Comparison of ENCODE assay signal across 9 mouse cellular contexts in the genomic region with DNA sequence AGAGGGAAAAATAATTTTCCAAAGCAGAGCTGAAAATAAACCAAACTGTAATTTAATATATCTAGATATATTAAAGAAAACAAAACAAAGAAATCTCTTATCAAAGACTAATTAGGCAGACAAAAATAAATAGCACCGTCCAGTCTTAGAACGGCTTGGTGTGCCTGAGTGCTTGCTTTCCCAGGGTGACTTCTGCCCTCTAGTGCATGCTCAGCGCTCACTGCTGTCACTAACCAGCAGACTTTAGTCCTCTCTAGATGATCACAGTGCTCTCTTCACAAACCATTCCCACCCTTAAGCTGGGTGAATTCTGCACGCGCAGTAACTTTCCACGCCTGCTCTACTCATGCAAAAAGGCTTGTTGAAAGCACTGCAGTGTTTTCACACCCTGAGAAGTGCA. TPM values are rescaled to one million over a fixed set of nuclear protein-coding genes. Genes with fewer than 3 reads are reported as not detected.
DNase-seq lines count a peak whose midpoint lies in the region; ATAC-seq and TF ChIP-seq lines count a peak whose summit lies in the region.
"Had no signal": no experiment of that assay in that cellular context is flagged by ENCODE, and none has a peak within 500 bp of the region (broad histone marks: within the 10 kb centered on the region; RNA-seq: fewer than 3 reads in every experiment).

No protein-coding gene starts in this region.

- H3K27ac ChIP-seq in embryonic facial prominence, embryonic 14.5 days (replicated peaks; ENCODE audit: low read depth, low read length) = no peak overlapping the region
- no peak overlapping the region for H3K27ac ChIP-seq in olfactory bulb, adult 2 months (ENCODE audit: insufficient read depth, low read depth, low read length)
- H3K27ac ChIP-seq: limb, embryonic 12.5 days had no signal

- H3K36me3 ChIP-seq in embryonic facial prominence, embryonic 14.5 days (ENCODE audit: control insufficient read depth, insufficient read depth, low read length) = peaks cover 82% of the 10 kb centered on the region

- no peak overlapping the region for H3K4me2 ChIP-seq in embryonic facial prominence, embryonic 14.5 days (ENCODE audit: low read depth, low read length)
- H3K4me2 ChIP-seq: limb, embryonic 12.5 days had no signal

- DNase-seq in gastrocnemius, postnatal 14 days = peak; percentile 40
- DNase-seq in gastrocnemius, adult 8-10 months (ENCODE audit: low spot score in 2 of 2) = no peak
- peak; percentile 8 for DNase-seq in thymus, postnatal 14 days
- DNase-seq in thymus, postnatal 10 days (ENCODE audit: low spot score in 2 of 2) = no peak
- DNase-seq in embryonic facial prominence, embryonic 14.5 days (ENCODE audit: low spot score) = peak; percentile 33

- H3K4me3 ChIP-seq in embryonic facial prominence, embryonic 14.5 days (ENCODE audit: low read depth, low read length) = no peak overlapping the region
- no peak overlapping the region for H3K4me3 ChIP-seq in olfactory bulb, adult 2 months (ENCODE audit: insufficient read depth, low read depth, low read length)
- H3K4me3 ChIP-seq: limb, embryonic 12.5 days had no signal

- intact Hi-C loops in gastrocnemius, postnatal 14 days (cut with DNase I; ENCODE audit: low total_unique reads) = loop anchor here (5.0 kb wide), 2 partner anchors 113 to 148 kb away; no protein-coding TSS in a partner anchor

- H3K27me3 ChIP-seq in embryonic facial prominence, embryonic 14.5 days (replicated peaks; ENCODE audit: control insufficient read depth, insufficient read depth, low read length) = no peaks in the 10 kb centered on the region
- H3K27me3 ChIP-seq: limb, embryonic 12.5 days had no signal

- 70% methylated on average over 6 of the region's 6 CpGs for WGBS in embryonic facial prominence, embryonic 14.5 days
- WGBS in olfactory bulb, adult 2 months = 66% methylated on average over 6 of the region's 6 CpGs

- no peaks in the 10 kb centered on the region for H3K4me1 ChIP-seq in embryonic facial prominence, embryonic 14.5 days (ENCODE audit: control insufficient read depth, insufficient read depth, low read length)
- H3K4me1 ChIP-seq in olfactory bulb, adult 2 months (ENCODE audit: control insufficient read depth, insufficient read depth, low read length) = no peaks in the 10 kb centered on the region
- H3K4me1 ChIP-seq: limb, embryonic 12.5 days had no signal

- TF ChIP-seq CTCF in olfactory bulb, adult 2 months (IDR thresholded peaks at IDR 0.05; ENCODE audit: insufficient read depth, low read depth, low read length) = 0 out of 2 replicates have a peak, but pooled peaks have one; percentile 21

- TF ChIP-seq POLR2A in olfactory bulb, adult 2 months (IDR thresholded peaks at IDR 0.05; ENCODE audit: insufficient read depth, low read depth, low read length) = no peak

- no peaks in the 10 kb centered on the region for H3K9me3 ChIP-seq in embryonic facial prominence, embryonic 14.5 days (ENCODE audit: control insufficient read depth, low read length)
- H3K9me3 ChIP-seq: limb, embryonic 12.5 days had no signal

- ATAC-seq in embryonic facial prominence, embryonic 14.5 days (ENCODE audit: low read depth) = no peak
- ATAC-seq in frontal cortex, adult (ENCODE audit: low TSS enrichment) = no peak
- ATAC-seq in erythroid progenitor cell, adult 5-6 weeks (replicated peaks; ENCODE audit: low FRiP score, poor library complexity, severe bottlenecking) = no peak

- no peak overlapping the region for H3K9ac ChIP-seq in embryonic facial prominence, embryonic 14.5 days (ENCODE audit: low read depth, low read length)
- H3K9ac ChIP-seq: limb, embryonic 12.5 days had no signal

RNA-seq across cellular contexts. Expression of gene Cfdp1, which starts 28.9 kb away (rescaled TPM):
- 10 to 100 TPM; 21.5 to 30.1 TPM for total RNA-seq in gastrocnemius, postnatal 14 days (2021)
- 10 to 100 TPM; 11.7 to 17.6 (median 14.7) TPM for total RNA-seq in gastrocnemius, adult 8-10 months (2022)
- polyA plus RNA-seq in embryonic facial prominence, embryonic 14.5 days (2014; fragmentation: Nextera tagmentation; extraction: Ambion mirVana) = 202 and 203 TPM in 2 replicates
- polyA plus RNA-seq in olfactory bulb, adult 2 months (2012; ENCODE audit: insufficient read depth, insufficient read length, low replicate concordance, missing spikeins) = not detected in 2 replicates
- total RNA-seq in erythroid progenitor cell, adult 5-6 weeks (2015; ENCODE audit: low replicate concordance) = 59.1 and 61.6 TPM in 2 replicates
- total RNA-seq in erythroid progenitor cell, adult 5-6 weeks (2017; ENCODE audit: low replicate concordance) = 38.0 and 46.9 TPM in 2 replicates

RNA-seq across cellular contexts. Expression of gene Tmem170, which starts 51.3 kb away (rescaled TPM):
- 1 to 10 TPM; 1.6 TPM for total RNA-seq in gastrocnemius, postnatal 14 days (2021)
- total RNA-seq in gastrocnemius, adult 8-10 months (2022) = 1 to 10 TPM; 1.9 to 2.2 (median 2.1) TPM
- polyA plus RNA-seq in embryonic facial prominence, embryonic 14.5 days (2014; fragmentation: Nextera tagmentation; extraction: Ambion mirVana) = 3.6 and 4.1 TPM in 2 replicates
- polyA plus RNA-seq in olfactory bulb, adult 2 months (2012; ENCODE audit: insufficient read depth, insufficient read length, low replicate concordance, missing spikeins) = not detected in 2 replicates
- total RNA-seq in erythroid progenitor cell, adult 5-6 weeks (2015; ENCODE audit: low replicate concordance) = 11.3 and 11.5 TPM in 2 replicates
- 5.4 and 9.2 TPM in 2 replicates for total RNA-seq in erythroid progenitor cell, adult 5-6 weeks (2017; ENCODE audit: low replicate concordance)

Comparison
In these comparisons a context has a peak if more than half of its experiments do, and no peak if none do; other contexts are left out.
1. DNase-seq: peak in gastrocnemius, postnatal 14 days (single experiment), thymus, postnatal 14 days (single experiment) and embryonic facial prominence, embryonic 14.5 days (single experiment); none in gastrocnemius, adult 8-10 months (0 of 2) and thymus, postnatal 10 days (0 of 2).